Mouse (Mus musculus) testis, adult 2 months (tissue): Measurements from ENCODE around the gene Lhb. TPM values are rescaled to one million over a fixed set of nuclear protein-coding genes. Genes with fewer than 3 reads are reported as not detected.
"Not testable (repeated sequence)": the region's sequence is repeated elsewhere in the genome, so short reads cannot be mapped to it uniquely, and the experiment has no call there.

Experiments used
- H3K27ac ChIP-seq: fragments of 200-500 bp; 2 replicates; pipeline ENCODE4 v1.5.1; 2012; ENCODE audit warnings: low read depth, low read length; ENCODE audit not compliant: control insufficient read depth, insufficient read depth
- H3K27me3 ChIP-seq: fragments of 200-500 bp; 2 replicates; pipeline ENCODE4 v1.6.1; 2012; ENCODE audit warnings: mild to moderate bottlenecking, low read length, moderate library complexity; ENCODE audit not compliant: control insufficient read depth, insufficient read depth
- H3K36me3 ChIP-seq: fragments of 200-500 bp; 2 replicates; pipeline ENCODE4 v1.6.1; 2012; ENCODE audit warnings: mild to moderate bottlenecking, low read length; ENCODE audit not compliant: control insufficient read depth, insufficient read depth
- H3K4me1 ChIP-seq: fragments of 200-500 bp; 2 replicates; pipeline ENCODE4 v1.6.1; 2012; ENCODE audit warnings: low read length; ENCODE audit not compliant: control insufficient read depth, insufficient read depth
- H3K4me3 ChIP-seq: fragments of 200-500 bp; 2 replicates; pipeline ENCODE4 v1.5.1; 2012; ENCODE audit warnings: low read depth, mild to moderate bottlenecking, low read length, moderate library complexity, mixed read lengths; ENCODE audit not compliant: control insufficient read depth
- CTCF ChIP-seq: fragments of 200-500 bp; IDR thresholded peaks from 2 replicates; pipeline ENCODE4 v1.5.1; 2012; ENCODE audit warnings: low read depth, mild to moderate bottlenecking, inconsistent platforms, low read length, moderate library complexity; ENCODE audit not compliant: control insufficient read depth, insufficient read depth, insufficient replicate concordance
- POLR2A ChIP-seq: fragments of 200-500 bp; IDR thresholded peaks from 2 replicates; pipeline ENCODE4 v1.6.1; 2012; ENCODE audit warnings: low read depth, mild to moderate bottlenecking, inconsistent platforms, low read length, moderate library complexity; ENCODE audit not compliant: control insufficient read depth
- polyA plus RNA-seq: library from polyadenylated mRNA; depleted of rRNA; stranded (reverse); fragments of >200 nt; gene quantifications from 2 replicates; pipeline ENCODE4 v1.2.3, GENCODE M21; 2012

Lhb gene
- polyA plus RNA-seq, 1 experiment, result 32.8 TPM

- no peaks in the 10 kb centered on the region for H3K36me3 ChIP-seq
- peak overlapping the region; percentile 61 for H3K27ac ChIP-seq
- no peaks in the 10 kb centered on the region for H3K27me3 ChIP-seq
- H3K4me3 ChIP-seq, result peak overlapping the region; percentile 91
- TF ChIP-seq CTCF (no peak), POLR2A (no peak)
- H3K4me1 ChIP-seq, result peaks cover 21% of the 10 kb centered on the region
These were observed 38.3 kb downstream of the Lhb start for GRCm38 (mm10) chr7:45458748-45459563.

DNA sequence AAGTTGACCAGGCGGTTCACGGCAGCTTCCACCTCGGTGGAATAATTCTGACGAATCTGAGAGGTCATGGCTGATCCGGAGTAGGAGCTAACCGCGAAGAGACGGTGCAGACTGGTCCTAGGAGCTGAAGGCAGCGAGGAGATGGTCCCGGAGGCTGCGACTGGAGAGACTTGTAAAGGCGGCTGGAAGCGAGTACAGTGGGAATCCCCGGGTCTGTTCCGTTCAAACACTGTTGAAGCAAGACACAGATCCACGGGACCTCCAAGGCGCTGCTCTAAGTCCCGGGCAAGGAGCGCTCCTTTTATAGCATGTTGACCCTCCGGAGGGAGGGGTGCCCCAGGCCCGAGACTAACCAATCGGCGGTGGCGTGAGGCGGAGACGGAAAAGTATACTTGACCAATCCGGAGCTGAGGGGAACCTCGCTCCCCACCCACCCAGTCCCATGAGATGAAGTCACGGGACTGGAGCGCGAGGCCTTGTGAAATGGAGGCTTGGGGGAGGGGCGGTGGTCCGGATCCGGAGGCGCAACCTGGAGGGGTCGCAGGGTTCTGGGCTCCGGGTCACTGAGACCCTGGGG, 39.0 kb downstream of the Lhb start, which contains the start of gene Ftl1:
Gene Ftl1 (minus strand): TSS at position 321 of the 577 bp plus-strand sequence.
- H3K36me3 ChIP-seq, H3K27me3 ChIP-seq: not testable (repeated sequence)
- Histone ChIP-seq H3K4me3 (peak within 1 kb of the TSS; percentile 91), H3K4me1 (peaks cover 21% of the 10 kb centered on the region), H3K27ac (peak within 1 kb of the TSS; percentile 85)
- peak; percentile 77 for TF ChIP-seq POLR2A

DNA sequence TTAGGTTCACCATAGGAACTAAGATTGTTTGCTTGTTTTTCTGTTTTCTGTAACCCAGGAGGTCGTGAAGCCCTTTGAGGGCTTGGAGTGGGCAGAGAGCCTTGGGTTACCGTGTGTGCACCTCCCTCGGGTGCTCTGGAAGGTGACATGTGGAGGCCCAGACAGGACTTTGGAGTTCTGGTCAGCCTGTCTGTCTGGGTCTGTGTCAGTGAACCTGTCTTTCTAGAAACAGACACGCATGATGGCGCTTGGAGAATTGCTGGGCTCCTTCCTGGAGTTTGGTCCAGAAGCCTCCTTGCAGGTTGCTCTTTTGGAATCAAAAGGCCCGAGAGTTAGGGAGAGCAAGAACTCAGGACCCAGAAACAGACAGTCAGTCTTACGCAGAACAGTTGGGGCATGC, 39.8 kb downstream of the Lhb start:
- H3K4me1 ChIP-seq, result peaks cover 21% of the 10 kb centered on the region
- H3K27me3 ChIP-seq, result no peaks in the 10 kb centered on the region
- H3K36me3 ChIP-seq, result no peaks in the 10 kb centered on the region
- no peak for TF ChIP-seq CTCF
- no peak for TF ChIP-seq POLR2A
- no peak overlapping the region for H3K4me3 ChIP-seq
- H3K27ac ChIP-seq, result peak overlapping the region; percentile 85

DNA sequence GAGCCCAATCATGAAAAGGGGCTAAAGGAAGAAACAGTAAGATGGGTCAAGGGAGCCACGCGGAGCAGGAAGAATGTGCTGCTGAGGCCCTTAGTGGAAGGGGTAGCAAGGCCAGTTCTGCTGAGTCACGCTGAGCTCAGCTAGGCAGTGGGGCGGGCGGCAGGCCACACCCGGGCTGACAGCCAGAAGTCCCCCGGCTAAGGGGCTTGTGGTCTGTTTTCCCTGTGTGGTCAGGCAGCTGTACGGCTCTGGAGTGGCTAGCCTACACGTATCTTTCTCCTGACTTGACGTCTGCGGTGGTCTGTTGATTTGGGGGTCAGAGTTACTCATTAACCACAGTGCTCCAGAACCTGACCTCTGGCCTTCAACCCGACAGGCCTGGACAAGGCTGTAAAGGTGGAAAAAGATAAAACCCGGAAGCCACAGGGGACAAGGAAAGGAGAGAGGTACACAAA, 40.3 kb downstream of the Lhb start:
- H3K4me1 ChIP-seq, result peaks cover 23% of the 10 kb centered on the region
- no peaks in the 10 kb centered on the region for H3K27me3 ChIP-seq
- no peaks in the 10 kb centered on the region for H3K36me3 ChIP-seq
- no peak overlapping the region for H3K4me3 ChIP-seq
- TF ChIP-seq CTCF, result no peak
- no peak for TF ChIP-seq POLR2A
- peak overlapping the region; percentile 85 for H3K27ac ChIP-seq

DNA sequence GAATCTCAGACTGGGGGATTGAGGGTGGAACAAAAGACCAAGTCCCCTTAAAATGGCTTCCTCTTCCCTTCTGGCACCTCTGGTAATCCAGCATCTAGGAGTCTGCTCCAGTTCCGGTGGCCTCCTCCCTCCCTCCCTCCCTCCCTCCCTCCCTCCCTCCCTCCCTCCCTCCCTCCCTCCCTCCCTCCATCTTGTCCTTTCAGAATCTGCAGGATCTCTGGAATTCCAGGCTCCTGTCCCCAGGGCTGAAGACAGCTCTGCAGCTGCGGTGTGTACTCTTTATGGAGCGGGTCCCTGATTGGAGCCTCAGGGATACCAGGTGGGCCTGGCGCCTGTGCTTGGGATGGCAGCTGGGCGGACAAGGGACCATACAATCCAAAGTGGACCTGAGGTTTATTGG, 40.7 kb downstream of the Lhb start:
- Histone ChIP-seq H3K4me3 (no peak overlapping the region), H3K27me3 (no peaks in the 10 kb centered on the region), H3K36me3 (no peaks in the 10 kb centered on the region), H3K4me1 (peaks cover 28% of the 10 kb centered on the region), H3K27ac (peak overlapping the region; percentile 85)
- no peak for TF ChIP-seq POLR2A
- TF ChIP-seq CTCF, result no peak

DNA sequence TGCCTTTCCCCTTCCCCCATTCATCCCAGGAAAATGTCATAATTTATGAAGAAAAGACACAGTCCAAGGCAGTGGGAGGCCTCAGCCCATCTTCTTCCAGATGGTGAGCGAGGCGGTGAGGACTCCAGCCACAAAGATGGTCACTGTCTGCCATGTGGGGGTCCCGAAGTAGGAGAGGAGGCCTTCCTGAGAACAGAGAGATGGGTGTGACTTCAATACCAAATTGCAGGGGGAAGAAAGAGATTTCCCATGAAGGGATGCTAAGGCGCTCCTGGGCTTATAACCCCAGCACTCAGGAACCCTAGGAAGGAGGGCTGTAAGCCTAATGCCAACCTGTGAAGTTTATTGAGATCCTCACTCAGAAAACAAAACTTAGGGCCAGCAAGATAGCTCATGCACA, 41.2 kb downstream of the Lhb start:
- no peaks in the 10 kb centered on the region for H3K36me3 ChIP-seq

GRCm38 (mm10) chr7:45462325-45462724, 41.7 kb downstream of the Lhb start:
- H3K36me3 ChIP-seq, result no peaks in the 10 kb centered on the region
- no peak overlapping the region for H3K27ac ChIP-seq
- TF ChIP-seq POLR2A, result no peak
- no peak for TF ChIP-seq CTCF

More for the DNA sequence above, 41.2 kb downstream of the Lhb start:
- no peak overlapping the region for H3K27ac ChIP-seq
- peaks cover 32% of the 10 kb centered on the region for H3K4me1 ChIP-seq
- no peak overlapping the region for H3K4me3 ChIP-seq
- TF ChIP-seq CTCF, result no peak
- TF ChIP-seq POLR2A, result no peak
- no peaks in the 10 kb centered on the region for H3K27me3 ChIP-seq

GRCm38 (mm10) chr7:45462868-45463267, 42.2 kb downstream of the Lhb start:
- H3K36me3 ChIP-seq, H3K27me3 ChIP-seq, H3K27ac ChIP-seq, H3K4me3 ChIP-seq: not testable (repeated sequence)
- H3K4me1 ChIP-seq, result peaks cover 38% of the 10 kb centered on the region

More at GRCm38 (mm10) chr7:45462325-45462724, 41.7 kb downstream of the Lhb start:
- H3K4me1 ChIP-seq, result peaks cover 35% of the 10 kb centered on the region
- no peak overlapping the region for H3K4me3 ChIP-seq
- H3K27me3 ChIP-seq, result no peaks in the 10 kb centered on the region
